Mouse (Mus musculus) macrophage (primary cell): Measurements from ENCODE around the gene Rfx8. TPM values are rescaled to one million over a fixed set of nuclear protein-coding genes. Genes with fewer than 3 reads are reported as not detected.

Experiments used
- H3K27ac ChIP-seq: fragments of 350-480 bp; formaldehyde crosslinking; 2 replicates; pipeline ENCODE4 v1.9.0; 2021
- H3K36me3 ChIP-seq: fragments of 350-480 bp; formaldehyde crosslinking; 2 replicates; pipeline ENCODE4 v1.9.0; 2021; ENCODE audit errors: inconsistent target
- H3K4me3 ChIP-seq: fragments of 350-480 bp; formaldehyde crosslinking; 2 replicates; pipeline ENCODE4 v1.9.0; 2021; ENCODE audit errors: inconsistent target
- H3K79me2 ChIP-seq: fragments of 350-480 bp; formaldehyde crosslinking; 2 replicates; pipeline ENCODE4 v1.9.0; 2021; ENCODE audit errors: inconsistent target
- WGBS: methylation state at CpG from one replicate; pipeline ENCODE4 v1.1.7; 2026; ENCODE audit warnings: inconsistent platforms; ENCODE audit not compliant: missing documents; 5-methylcytosine and 5-hydroxymethylcytosine counted together
- polyA plus RNA-seq: library from polyadenylated mRNA; stranded (reverse); fragments of 250-400 nt; gene quantifications from 3 replicates; pipeline ENCODE4 v1.2.4, GENCODE M21; 2018; ENCODE audit warnings: inconsistent platforms

Gene Rfx8
- polyA plus RNA-seq, 1 experiment from 2014 or later, result not detected

DNA sequence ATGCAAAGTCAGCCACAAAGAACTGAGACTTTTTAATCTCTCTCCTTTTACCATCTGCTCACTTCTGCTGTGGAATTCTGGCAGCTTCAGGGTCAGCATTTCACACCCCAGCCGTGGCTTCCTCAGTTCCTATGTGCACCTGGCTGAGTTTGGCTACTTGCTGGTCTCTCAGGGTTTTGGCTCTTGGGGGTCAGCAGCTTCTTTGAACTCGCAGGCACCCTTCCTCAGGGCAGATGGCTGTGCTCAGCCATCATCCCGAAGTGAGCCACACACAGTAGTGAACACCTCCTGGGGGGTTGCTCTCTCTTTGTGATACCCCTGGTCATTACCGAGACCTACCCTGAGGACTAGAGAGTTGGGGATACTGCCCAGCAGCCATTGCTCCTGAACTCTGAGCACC is 29.7 kb downstream of the Rfx8 start:
- H3K4me3 ChIP-seq, result no peak overlapping the region
- WGBS, result 83% methylated on average over 4 of the region's 4 CpGs
- H3K79me2 ChIP-seq, result no peaks in the 10 kb centered on the region
- H3K36me3 ChIP-seq, result no peaks in the 10 kb centered on the region
- no peak overlapping the region for H3K27ac ChIP-seq

DNA sequence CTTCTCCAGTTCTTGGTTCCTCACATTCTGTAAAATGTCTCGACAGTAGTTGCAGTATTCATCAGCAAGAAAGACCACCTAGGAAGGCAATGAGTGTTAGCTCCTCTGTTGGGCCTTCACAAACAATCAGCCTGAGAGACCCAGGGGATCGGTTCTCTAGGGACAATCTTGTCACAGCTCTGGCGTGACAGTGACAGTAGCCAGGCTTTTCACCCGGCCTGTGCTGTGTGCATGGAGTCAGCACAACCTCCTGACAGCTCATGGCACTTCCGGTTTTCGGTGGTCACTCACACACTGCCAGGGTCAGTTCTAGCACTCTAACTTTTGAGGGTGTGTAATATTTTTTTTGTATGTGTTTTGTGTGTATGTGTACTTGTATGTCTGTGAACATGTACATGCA is 32.2 kb downstream of the Rfx8 start:
- no peaks in the 10 kb centered on the region for H3K36me3 ChIP-seq
- 77% methylated on average over 6 of the region's 6 CpGs for WGBS
- H3K4me3 ChIP-seq, result no peak overlapping the region
- H3K27ac ChIP-seq, result no peak overlapping the region
- H3K79me2 ChIP-seq, result no peaks in the 10 kb centered on the region

DNA sequence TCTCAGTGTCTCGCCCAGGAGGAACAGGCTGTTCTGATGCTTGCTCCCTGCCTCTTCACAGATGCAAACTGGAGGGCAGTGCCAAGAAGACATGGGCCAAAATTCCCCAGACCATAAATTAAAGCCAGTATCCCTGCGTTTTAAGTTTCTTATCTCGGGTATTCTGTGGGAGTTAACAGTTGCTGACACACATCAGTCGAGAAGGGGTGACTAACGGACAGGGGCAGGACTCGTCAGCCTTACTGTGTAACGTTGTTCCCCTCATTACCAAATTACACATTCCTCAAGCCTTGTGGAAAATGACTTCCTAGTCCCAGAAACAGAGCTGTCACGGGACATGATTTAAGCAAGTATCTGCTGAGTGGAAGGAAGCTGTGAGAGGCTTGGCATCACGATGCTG is 33.5 kb downstream of the Rfx8 start:
- no peaks in the 10 kb centered on the region for H3K79me2 ChIP-seq
- WGBS, result 66% methylated on average over 9 of the region's 9 CpGs
- no peak overlapping the region for H3K4me3 ChIP-seq
- H3K36me3 ChIP-seq, result no peaks in the 10 kb centered on the region
- no peak overlapping the region for H3K27ac ChIP-seq

DNA sequence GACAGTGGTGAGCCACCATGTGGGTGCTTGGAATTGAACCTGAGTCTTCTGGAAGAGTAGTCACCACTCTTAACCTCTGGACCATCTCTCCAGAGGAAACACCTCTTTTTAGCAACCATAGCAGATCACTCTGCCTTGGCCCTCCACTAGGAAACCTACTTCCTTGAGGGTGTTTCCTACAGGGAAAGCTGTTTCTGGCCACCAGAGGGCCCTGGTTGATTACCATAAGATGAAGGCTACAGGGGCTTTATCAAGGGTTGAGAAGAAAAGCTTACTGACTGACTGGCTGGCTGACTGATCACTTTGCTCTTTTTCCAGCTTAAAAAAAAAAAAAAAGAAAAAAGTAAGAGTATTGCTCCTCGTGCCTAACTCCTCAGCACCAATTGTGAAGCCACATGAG is 35.0 kb downstream of the Rfx8 start:
- Histone ChIP-seq H3K79me2 (no peaks in the 10 kb centered on the region), H3K4me3 (no peak overlapping the region), H3K27ac (no peak overlapping the region), H3K36me3 (no peaks in the 10 kb centered on the region)
- WGBS, result 0% methylated on average over 1 of the region's 1 CpGs

DNA sequence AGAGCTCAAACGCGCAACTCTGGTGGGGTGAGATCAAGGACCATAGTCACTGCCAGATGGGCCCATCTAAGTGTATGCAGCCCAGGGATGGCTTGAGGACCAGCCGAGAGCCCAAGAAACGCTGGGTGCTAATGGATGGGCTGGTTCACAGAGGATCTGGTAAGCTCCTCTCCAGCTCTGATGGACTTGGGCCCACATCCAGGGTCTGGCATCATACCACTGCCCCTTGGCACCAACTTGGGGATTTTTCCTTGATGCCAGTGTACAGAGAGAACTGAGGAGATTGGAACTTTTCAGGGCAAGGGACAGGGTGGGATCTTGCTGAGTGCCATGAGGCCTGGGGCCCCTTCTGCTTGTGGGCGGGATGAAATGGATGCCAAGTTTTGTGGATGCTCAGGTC is 39.2 kb downstream of the Rfx8 start:
- WGBS, result 98% methylated on average over 5 of the region's 5 CpGs
- no peaks in the 10 kb centered on the region for H3K36me3 ChIP-seq
- no peaks in the 10 kb centered on the region for H3K79me2 ChIP-seq
- no peak overlapping the region for H3K4me3 ChIP-seq
- H3K27ac ChIP-seq, result no peak overlapping the region

DNA sequence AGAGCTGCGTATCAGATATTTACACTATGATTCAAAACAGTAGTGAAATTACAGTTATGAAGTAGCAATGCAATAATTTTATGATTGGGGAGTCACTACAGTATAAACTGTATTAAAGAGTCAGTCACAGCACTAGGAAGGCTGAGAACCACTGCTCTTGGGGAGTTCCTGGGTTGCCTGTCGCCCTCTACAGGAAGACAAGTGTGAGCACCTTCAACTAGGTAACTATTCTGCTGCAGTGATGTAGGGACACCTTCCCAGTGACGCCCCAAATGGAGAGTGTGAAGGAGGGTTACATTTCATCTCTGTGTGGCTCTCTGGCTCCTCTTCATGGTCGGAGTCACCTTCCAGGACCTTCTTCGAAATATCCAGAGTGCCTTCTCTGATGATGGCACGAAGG is 40.3 kb downstream of the Rfx8 start:
- no peaks in the 10 kb centered on the region for H3K79me2 ChIP-seq
- 86% methylated on average over 6 of the region's 6 CpGs for WGBS
- H3K4me3 ChIP-seq, result no peak overlapping the region

DNA sequence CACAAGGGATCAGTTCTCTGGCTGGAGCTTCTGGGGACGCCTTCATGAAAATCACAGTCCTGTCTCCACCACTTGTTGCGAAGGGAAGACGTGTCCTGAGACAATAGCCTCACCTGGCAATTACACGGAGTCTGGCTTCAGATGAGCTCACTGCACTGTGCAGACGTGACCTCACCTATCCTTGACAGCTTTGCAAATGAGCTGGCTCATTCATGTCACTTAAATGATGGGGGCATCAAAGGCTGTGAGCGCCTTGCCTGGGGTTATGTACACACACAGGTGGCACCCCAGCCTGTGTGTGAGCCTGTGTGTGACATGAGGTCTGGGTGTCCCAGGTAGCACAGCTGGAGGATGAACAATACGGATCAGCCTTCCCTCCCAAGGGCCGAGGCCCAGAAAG is 41.9 kb downstream of the Rfx8 start:
- 94% methylated on average over 8 of the region's 8 CpGs for WGBS
- Histone ChIP-seq H3K4me3 (no peak overlapping the region), H3K36me3 (no peaks in the 10 kb centered on the region), H3K79me2 (no peaks in the 10 kb centered on the region), H3K27ac (no peak overlapping the region)

More for the DNA sequence above, 40.3 kb downstream of the Rfx8 start:
- no peaks in the 10 kb centered on the region for H3K36me3 ChIP-seq
- no peak overlapping the region for H3K27ac ChIP-seq

DNA sequence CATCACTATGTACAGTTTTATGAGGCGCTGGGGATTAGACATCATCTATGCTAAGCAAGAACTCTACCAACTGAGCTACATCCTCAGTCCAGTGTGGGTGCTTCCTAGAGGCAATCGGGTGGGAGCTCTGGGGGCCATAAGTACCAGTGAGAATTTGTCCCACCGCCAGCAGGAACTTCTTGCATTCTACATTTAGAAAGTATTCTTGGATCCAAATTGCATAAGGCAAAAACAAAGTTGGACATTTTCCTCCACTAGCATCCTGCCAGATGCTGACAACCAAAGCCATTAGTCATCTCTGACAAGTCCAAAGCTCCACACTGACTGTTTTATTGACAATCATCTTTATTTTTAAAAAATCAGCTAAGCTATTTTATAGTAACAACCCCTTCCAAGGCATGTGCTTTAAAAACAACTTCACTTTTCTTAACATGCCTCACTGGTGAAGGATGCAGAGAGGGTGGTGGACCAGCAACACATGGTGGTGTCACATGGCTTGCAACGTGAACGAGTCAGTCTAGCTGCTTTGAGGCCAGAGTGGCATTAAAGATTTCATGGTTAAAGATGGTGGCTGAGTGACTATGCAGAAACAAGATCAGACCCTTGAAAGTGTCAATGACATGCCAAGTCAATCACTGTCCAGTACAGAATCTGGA is 44.4 kb downstream of the Rfx8 start:
- Histone ChIP-seq H3K36me3 (no peaks in the 10 kb centered on the region), H3K4me3 (no peak overlapping the region), H3K79me2 (no peaks in the 10 kb centered on the region), H3K27ac (no peak overlapping the region)
- WGBS, result 92% methylated on average over 5 of the region's 5 CpGs

DNA sequence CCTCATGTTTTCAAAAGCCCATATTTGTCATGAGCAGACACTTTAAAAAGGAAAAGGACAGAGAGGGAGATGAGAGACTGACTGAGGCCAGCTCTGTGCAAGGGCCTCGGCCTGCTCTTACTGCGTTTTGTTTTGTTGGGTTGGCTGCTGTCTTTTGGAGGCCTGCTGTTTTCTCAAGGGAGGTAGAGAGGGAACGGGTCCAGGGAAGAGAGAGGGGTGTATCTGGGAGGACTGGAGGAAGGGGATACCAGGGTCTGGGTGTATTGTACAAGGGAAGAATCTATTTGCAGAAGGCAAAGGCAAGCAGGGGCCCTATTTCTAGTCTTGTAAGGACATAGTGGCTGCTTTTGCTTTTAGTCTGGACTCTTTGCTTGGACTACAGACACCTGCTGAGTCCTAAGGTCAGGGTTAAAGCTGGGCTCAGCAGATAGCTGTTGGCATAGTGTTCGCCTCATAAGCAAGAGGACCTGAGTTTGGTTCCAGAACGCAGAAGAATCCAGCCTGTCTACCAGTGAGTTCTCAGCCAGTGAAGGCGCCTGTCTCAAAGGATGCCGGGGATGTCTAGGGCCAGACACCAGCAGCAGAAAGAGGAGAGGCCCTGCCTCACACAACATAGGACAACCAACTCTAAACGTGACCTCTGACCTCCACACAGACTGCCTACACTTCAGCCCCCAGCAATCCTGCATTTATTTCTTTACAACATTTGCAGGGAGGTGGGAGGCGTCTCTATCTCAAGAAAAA is 48.3 kb downstream of the Rfx8 start:
- Histone ChIP-seq H3K36me3 (no peaks in the 10 kb centered on the region), H3K4me3 (no peak overlapping the region), H3K27ac (no peak overlapping the region), H3K79me2 (no peaks in the 10 kb centered on the region)
- 95% methylated on average over 9 of the region's 9 CpGs for WGBS

DNA sequence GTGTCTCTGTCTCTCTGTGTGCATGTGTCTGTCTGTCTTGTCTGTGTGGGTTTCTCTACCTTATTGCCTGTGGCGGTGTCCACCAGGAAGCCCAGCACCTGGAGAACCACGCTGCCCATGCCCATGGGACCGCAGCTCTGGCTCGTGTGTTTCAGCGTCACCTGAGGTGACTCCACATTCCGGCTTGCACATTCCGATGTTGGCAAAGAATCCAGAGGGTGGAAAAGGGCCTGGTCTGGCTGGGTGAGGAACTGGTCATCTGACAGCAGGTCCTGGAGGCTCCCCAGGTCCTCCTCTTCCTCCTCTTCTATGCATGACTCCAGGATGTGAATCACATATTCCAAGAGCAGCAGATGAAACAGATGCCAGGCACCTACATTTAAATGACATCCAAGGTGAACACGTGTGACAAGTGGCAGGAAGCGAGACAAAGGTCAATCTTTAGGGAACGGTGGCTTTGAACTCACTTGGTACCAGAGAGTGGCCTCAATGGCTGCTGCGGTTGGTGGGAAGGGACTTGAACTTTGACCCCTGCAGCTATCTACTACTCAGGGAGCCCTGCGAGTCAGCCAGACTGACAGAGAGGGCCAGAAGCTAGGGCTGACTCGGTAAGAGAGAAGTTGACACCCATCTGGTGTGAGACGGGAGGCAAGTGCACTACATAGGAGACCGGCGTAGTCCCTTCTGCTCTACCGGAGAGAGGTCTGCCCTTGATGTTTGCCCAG is 50.4 kb downstream of the Rfx8 start:
- Histone ChIP-seq H3K27ac (no peak overlapping the region), H3K36me3 (no peaks in the 10 kb centered on the region), H3K79me2 (no peaks in the 10 kb centered on the region), H3K4me3 (no peak overlapping the region)
- 95% methylated on average over 17 of the region's 17 CpGs for WGBS

DNA sequence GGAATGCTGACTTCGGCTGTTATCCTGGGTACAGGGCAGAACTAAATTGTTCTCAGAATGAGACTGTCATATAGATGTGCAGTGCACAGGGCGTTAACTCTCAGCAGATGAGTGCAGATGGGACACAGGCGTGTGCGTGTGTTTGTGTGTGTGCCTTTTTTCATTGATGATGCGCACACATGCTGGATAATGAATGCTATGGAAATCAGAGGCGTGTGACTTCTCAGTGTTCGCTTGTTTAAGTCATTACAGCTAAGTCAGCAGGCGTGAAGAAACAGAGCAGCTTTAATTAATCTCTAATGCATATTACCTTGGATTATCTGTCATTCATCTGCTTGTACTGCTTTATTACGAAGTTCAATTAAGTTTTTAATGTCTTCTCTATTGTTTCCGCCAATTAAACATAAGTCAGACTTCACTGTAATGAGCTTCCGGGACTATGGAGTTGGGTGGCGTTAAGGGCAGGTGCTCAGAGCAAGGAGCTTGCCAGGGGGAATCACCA is 54.0 kb downstream of the Rfx8 start:
- WGBS, result 93% methylated on average over 12 of the region's 12 CpGs
- Histone ChIP-seq H3K27ac (no peak overlapping the region), H3K79me2 (no peaks in the 10 kb centered on the region), H3K4me3 (no peak overlapping the region), H3K36me3 (no peaks in the 10 kb centered on the region)

DNA sequence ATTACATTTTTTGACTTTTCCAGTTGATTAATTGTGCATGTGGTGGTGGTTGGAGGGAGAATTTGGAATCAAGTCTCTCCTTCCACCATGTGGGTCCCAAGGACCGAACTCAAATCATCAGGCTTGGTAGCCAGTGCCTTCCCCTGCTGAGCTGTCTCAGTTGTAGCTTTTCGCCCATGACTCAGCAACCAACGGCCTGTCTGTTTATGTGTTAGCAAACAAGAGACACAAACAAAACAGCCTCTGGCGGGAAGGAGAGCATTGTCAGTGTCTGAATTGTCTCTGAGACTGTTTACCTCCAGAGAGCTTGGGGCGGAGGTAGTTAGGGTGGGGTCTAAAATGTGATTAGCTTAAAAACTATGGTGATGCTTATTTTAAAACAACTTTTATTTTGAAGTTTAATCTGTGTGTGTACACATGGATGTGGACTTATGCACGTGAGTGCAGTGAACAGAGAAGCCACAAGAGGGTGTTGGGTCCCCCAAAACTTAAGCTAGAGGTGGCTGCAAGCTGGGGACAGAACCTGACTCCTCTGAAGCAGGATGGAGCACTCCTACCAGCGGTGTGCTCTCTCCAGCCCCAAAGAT is 56.7 kb downstream of the Rfx8 start:
- Histone ChIP-seq H3K36me3 (no peaks in the 10 kb centered on the region), H3K79me2 (no peaks in the 10 kb centered on the region), H3K27ac (no peak overlapping the region), H3K4me3 (no peak overlapping the region)
- WGBS, result 94% methylated on average over 7 of the region's 7 CpGs

DNA sequence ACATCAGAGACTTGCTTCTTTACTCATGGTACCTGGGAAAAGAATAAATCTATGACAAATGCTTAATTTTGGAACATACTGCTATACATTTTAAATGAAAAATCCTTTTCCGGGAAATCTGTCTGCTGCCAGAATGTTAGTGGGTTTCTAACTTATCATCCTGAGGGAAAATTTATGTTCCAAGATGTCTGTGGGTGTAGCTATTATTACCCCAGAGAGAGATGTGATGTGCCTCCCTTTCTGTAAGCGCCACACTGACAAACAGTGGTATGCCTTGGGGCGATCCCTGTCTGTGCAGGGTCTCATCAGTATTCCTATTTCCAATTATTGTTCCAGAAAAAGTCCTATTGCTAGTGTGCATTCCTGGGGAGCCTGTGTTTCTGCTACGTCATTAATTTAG is 57.7 kb downstream of the Rfx8 start:
- Histone ChIP-seq H3K36me3 (no peaks in the 10 kb centered on the region), H3K79me2 (no peaks in the 10 kb centered on the region), H3K27ac (no peak overlapping the region), H3K4me3 (no peak overlapping the region)
- 98% methylated on average over 4 of the region's 4 CpGs for WGBS

DNA sequence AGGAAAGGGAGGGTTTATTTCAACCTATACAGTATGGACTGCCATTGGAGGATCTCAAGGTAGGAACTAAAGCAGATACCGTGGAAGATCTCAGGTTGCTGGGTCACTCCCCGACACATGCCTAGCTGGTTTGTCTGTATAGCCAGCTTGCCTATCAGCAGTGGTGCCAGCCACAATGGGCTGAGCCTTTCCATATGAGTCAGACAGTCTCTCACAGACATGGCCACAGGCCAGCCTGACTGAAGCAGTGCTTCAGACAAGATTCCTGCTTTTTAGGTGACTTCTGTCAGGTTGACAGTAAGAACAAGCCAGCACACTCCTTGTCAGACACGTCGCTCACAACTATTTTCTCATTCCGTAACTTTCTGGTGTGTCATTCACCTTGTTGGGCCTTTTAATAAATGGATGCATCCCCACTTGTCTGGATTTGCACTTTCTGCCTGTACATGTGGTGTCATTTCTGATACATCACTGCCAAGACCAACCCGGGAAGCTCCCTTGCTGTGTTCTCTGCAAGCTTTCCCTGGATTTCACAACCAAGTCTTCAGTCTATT is 63.7 kb downstream of the Rfx8 start:
- WGBS, result 94% methylated on average over 6 of the region's 6 CpGs
- Histone ChIP-seq H3K36me3 (no peaks in the 10 kb centered on the region), H3K79me2 (no peaks in the 10 kb centered on the region), H3K27ac (no peak overlapping the region), H3K4me3 (no peak overlapping the region)
